Mouse (Mus musculus) embryonic stem cell, embryonic (primary cell): ENCODE measurements at regions not wholly inside any gene's neighbourhood (a gene's known extent, or its start where the extent isn't known, plus 50 kb on each side); places are given as distances from the start of the nearest gene placed in this dataset.

Source experiments
- CTCF ChIA-PET, 4 experiments: fragments of 300-600 bp in 2 of 4; fragments of 350-600 bp in 2 of 4; sonication (Branson Sonifier 250); formaldehyde crosslinking; loops; one replicate each; lab custom pipeline; 2022; ENCODE audit warnings: inconsistent platforms in 2 of 4; lab: Charles Lee
- POLR2A ChIA-PET, 4 experiments: fragments of 300-600 bp in 2 of 4; fragments of 350-600 bp in 2 of 4; sonication (Branson Sonifier 250); formaldehyde crosslinking; loops; one replicate each; lab custom pipeline; 2022; ENCODE audit warnings: antibody characterized with exemption in 4 of 4, inconsistent platforms in 1 of 4; lab: Charles Lee

GRCm38 (mm10) chrX:98375437-98375836 is 226.9 kb downstream of the Ar start:
- POLR2A ChIA-PET = no interaction called here

DNA sequence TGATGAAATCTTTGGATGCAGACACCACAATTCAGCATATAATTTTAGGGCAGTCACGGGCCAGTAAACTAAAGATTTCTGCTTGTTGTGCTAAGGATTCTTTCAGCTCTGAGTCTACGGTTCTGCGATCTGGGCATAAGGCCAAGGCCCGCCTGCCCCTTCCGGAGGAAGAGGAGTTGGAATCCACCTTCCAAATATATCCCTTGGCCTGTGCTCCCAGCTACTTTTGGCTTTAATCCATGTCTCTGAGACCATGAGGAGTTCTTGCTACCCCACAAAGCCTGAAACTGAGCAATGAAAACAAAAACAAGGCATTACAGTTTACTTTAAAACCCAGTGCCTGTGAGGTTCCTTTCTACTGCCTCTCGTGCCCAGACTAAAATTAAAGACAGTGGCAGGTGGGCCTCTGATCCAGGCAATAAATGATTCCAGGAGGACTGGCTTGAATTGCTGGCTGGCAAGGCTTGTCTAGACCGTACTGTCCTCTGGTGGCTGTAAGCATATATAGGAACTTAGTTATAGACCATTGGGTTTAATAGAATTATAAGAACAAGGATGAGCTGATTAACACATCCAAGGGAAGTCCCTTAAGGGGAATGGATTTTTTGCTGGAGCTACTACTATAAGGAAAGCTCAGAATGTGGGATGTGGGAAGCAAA is 231.8 kb downstream of the Ar start:
- POLR2A ChIA-PET = no interaction called here
- CTCF ChIA-PET = no interaction called here

More at GRCm38 (mm10) chrX:98375437-98375836, 226.9 kb downstream of the Ar start:
- CTCF ChIA-PET = no interaction called here

- ChIA-PET CTCF (no interaction called here), POLR2A (no interaction called here)
Observed at GRCm38 (mm10) chrX:98384017-98384416, 235.4 kb downstream of the Ar start.

DNA sequence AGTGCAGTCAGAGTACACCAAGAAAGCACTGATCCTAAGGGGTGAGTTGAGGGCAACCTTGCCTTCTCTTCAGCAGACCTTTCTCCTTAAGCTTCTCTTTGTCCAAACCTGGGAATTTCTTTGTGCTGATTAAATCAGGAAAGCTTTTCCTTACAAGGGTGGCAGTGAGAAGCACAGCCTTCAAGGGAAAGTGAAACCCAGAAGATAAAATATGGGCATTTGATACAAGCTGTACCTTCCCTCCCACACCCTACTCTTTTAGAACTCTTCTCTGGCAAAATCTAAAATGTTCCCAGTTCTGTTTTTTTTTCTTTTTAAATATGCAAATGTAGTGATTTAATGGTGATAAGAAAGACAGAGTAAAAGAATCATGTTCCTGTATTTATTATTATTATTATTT is 243.8 kb downstream of the Ar start:
- POLR2A ChIA-PET = no interaction called here
- CTCF ChIA-PET = no interaction called here

GRCm38 (mm10) chrX:98409090-98409489 is 260.5 kb downstream of the Ar start:
- ChIA-PET POLR2A (no interaction called here), CTCF (no interaction called here)

DNA sequence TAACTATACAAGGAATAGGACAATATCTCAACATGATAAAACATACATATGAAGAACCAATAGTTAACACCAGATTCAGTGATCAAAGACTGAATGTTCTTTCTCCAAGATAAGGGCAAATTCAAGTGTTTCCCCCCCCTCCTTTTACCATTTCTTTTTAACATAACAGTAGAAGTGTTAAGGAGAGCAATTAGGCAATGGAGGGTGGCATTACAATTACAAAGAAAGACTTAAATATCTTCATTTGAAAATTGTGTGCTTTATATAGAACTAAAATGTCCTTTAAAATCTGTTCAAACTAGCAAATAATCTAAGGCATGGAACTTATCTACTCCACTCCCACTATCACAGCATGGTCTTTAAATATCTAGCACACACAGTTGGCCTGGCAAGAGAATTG is 270.9 kb downstream of the Ar start:
- POLR2A ChIA-PET = interaction anchor here in 1 of 4 experiments (0.6 kb wide), 1 partner anchor 9 kb away, joined by 4 read pairs; no protein-coding TSS in a partner anchor
- CTCF ChIA-PET = interaction anchor here in 1 of 4 experiments (0.5 kb wide), 1 partner anchor 1347 kb away, joined by 3 read pairs; the partner anchor contains the start of gene Pgr15l

DNA sequence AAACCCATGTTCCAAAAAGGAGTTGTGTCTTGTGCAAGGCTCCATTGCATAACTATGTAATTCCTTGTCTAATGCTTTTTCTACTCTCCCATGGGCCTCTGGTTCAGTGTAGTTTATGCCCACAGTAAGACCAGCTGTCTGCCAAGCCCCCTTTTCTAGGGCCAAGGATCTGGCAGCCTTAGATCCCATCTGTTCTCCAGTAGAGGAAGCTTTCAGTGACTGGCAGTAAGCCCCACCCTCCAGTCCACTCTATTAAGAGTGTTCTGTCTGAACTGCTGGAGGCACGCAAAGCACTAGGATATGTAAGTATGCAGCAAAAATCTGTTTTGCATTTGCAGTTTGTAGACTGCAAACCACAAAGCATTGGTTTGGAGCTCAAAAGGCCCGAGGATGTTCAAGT is 303.5 kb downstream of the Ar start:
- CTCF ChIA-PET = no interaction called here
- POLR2A ChIA-PET = no interaction called here

DNA sequence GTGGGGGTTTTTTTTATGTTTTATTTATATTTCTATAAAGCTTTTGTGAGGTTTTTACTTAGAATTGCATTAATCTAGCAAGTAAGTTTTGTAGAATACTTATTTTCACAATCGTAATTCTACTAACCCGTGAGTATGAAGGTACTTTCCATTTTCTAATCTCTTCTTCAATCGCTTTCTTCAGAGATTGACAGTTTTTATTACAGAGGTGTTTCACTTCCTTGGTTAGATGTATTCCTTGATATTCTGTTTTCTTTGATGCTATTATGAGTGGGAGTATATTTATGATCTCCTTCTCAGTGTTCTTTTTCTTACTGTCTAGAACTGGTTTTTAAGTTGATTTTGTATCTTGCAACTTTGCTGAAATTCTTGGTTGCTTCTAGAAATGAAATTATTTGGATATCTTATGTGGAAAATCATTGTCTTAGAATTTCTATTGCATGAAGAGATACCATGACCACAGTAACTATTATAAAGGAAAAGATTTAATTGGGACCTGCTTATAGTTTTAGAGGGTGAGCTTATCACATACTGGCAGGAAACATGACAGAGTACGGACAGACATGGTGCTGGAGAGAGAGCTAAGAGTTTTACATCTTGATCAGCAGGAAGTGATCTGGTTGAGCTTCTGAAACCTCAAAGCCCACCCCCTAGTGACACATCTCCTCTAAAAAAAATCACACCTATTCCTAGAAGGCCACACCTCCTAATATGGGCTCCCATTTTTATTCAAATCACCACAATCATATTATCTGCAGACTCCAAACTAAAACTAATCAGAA is 328.1 kb downstream of the Ar start:
- ChIA-PET POLR2A (no interaction called here), CTCF (no interaction called here)
